Mouse (Mus musculus) midbrain, embryonic 16.5 days (tissue): ENCODE measurements around the gene L2hgdh. TPM values are rescaled to one million over a fixed set of nuclear protein-coding genes. Genes with fewer than 3 reads are reported as not detected.

Experiments used
- ATAC-seq: fragments of 200-750 bp; cut with Nextera tagmentation; 2 replicates; pipeline ENCODE4 v1.8.0; 2017; ENCODE audit warnings: moderate TSS enrichment
- H3K27ac ChIP-seq: fragments of 300-500 bp; sonication (generic); 2 replicates; pipeline ENCODE4 v1.5.1; 2014; ENCODE audit warnings: mild to moderate bottlenecking, low read length, mixed read lengths
- H3K27me3 ChIP-seq: fragments of 300-500 bp; sonication (generic); 2 replicates; pipeline ENCODE4 v1.6.1; 2014; ENCODE audit warnings: low read depth, low read length, mixed read lengths; ENCODE audit not compliant: control insufficient read depth, insufficient read depth
- H3K36me3 ChIP-seq: fragments of 300-500 bp; sonication (generic); 2 replicates; pipeline ENCODE4 v1.6.1; 2014; ENCODE audit warnings: mild to moderate bottlenecking, low read length, moderate library complexity, mixed read lengths; ENCODE audit not compliant: control insufficient read depth, insufficient read depth
- H3K4me1 ChIP-seq: fragments of 300-500 bp; sonication (generic); 2 replicates; pipeline ENCODE4 v1.6.1; 2014; ENCODE audit warnings: mild to moderate bottlenecking, low read length, mixed read lengths; ENCODE audit not compliant: control insufficient read depth, insufficient read depth
- H3K4me2 ChIP-seq: fragments of 300-500 bp; sonication (generic); 2 replicates; pipeline ENCODE4 v1.6.1; 2014; ENCODE audit warnings: mild to moderate bottlenecking, low read length, mixed read lengths
- H3K4me3 ChIP-seq: fragments of 300-500 bp; sonication (generic); 2 replicates; pipeline ENCODE4 v1.5.1; 2014; ENCODE audit warnings: low read depth, mild to moderate bottlenecking, low read length, moderate library complexity, mixed read lengths
- H3K9ac ChIP-seq: fragments of 300-500 bp; sonication (generic); 2 replicates; pipeline ENCODE4 v1.6.1; 2014; ENCODE audit warnings: low read depth, low read length, mixed read lengths
- H3K9me3 ChIP-seq: fragments of 300-500 bp; sonication (generic); replicated peaks from 2 replicates; pipeline ENCODE4 v1.6.1; 2014; ENCODE audit warnings: mild to moderate bottlenecking, low read length, mixed read lengths; ENCODE audit not compliant: control insufficient read depth, poor library complexity, severe bottlenecking
- WGBS: fragments of 180-500 bp; shearing (Covaris S2); extraction: QIAGEN DNeasy Blood & Tissue Kit; methylation state at CpG from one replicate; pipeline ENCODE4 v1.1.7; 2014; 5-methylcytosine and 5-hydroxymethylcytosine counted together
- polyA plus RNA-seq: library from polyadenylated mRNA; unstranded; fragments of >200 nt; fragmentation: Nextera tagmentation; extraction: Ambion mirVana; gene quantifications from 2 replicates; pipeline ENCODE4 v1.2.1, GENCODE M21; 2015

The L2hgdh gene
- polyA plus RNA-seq, result 14.6 and 15.6 TPM in 2 replicates

DNA sequence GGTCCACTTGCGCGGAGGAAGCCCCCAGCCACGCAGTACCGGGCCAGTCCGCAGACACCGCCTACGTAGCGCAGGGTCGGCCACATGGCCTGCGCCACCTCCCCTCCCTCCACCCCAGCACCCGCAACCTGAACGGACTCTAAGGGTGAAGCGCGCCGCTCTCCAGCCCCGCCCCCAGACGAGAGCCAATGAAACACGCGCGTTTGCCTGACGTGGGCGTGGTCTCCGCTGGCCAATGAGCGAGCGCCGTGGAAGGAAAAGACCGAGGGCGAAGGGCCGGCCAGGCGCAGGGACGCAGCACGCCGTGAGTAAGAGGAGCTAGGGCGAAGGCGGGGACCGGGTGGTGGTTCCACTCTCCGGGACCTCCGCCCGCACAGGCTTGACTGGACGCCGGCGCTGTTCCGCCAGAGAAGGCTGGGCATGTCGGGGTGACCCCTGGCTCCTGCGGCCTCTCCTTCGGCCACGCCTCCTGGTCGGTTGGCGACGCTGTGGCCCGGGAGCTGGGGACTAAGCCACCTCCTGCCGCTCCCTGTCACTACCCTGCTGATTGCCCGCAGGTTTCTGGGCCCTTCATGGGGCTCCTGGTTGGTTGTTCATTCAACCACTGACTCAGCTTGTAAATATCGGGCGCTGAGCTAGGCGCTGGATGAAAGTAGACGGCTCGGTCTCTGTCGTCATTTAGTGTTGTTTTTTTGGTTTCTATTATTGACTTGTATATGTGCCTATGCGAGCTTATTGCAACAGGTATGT, at the start of gene L2hgdh, which contains the start of gene Atp5s:
Gene L2hgdh (minus strand): TSS at position 163 of the 750 bp plus-strand sequence.
Gene Atp5s (plus strand): TSS at position 240 of the 750 bp plus-strand sequence.
- Histone ChIP-seq H3K9ac (peak within 1 kb of the TSS; percentile 68), H3K9me3 (no peaks in the 10 kb centered on the region), H3K4me3 (peak within 1 kb of the TSS; percentile 61), H3K4me2 (peak within 1 kb of the TSS; percentile 90), H3K36me3 (peaks cover 4% of the 10 kb centered on the region; the same call in 1 of the 2 replicates), H3K27me3 (no peaks in the 10 kb centered on the region), H3K4me1 (peaks cover 13% of the 10 kb centered on the region), H3K27ac (peak within 1 kb of the TSS; percentile 72)
- peak; percentile 97 for ATAC-seq
- WGBS, result under 1% methylated on average over 58 of the region's 60 CpGs

- WGBS, result 89% methylated on average over 2 of the region's 2 CpGs
- Histone ChIP-seq H3K27ac (no peak overlapping the region), H3K36me3 (no peaks in the 10 kb centered on the region), H3K4me3 (no peak overlapping the region), H3K4me1 (no peaks in the 10 kb centered on the region), H3K9me3 (no peaks in the 10 kb centered on the region), H3K27me3 (no peaks in the 10 kb centered on the region), H3K4me2 (no peak overlapping the region), H3K9ac (no peak overlapping the region)
- no peak for ATAC-seq
These were observed 44.2 kb upstream of the L2hgdh start for GRCm38 (mm10) chr12:69768841-69769240.

DNA sequence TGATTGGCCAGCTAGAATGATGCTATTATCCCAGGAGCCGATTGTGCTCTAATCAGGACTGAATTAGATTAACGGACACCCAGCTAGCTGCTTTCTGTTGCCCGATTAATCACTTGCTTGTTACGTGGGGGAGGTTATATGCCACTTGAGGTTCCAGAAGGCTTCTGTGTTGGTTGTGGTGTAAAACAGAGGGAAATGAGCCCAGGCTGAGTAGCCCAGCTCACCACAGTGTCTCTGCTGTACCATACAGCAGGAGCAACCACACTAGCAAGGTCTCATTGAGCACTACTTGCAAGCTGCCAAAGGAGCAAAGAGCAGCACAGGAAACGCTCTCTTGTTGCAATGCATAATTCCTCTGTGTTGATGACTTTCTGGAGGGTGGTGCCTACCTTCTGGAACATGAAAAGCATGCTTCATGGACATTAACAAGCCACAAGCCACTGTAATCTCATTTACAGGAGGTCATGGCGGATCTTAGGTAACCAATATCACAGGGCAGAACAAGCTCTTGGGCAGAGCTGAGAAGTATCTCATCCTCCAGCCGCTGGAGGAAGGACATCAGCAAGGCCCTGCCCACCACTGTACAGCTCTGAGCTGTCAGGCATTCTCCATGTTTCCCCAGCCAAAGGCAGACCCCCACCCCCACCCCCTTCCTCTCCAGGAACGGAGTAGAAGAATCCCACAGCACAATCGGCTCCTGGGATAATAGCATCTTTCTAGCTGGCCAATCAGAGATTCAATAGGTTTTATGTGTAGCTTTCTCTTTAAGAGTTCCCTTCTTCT, 43.0 kb upstream of the L2hgdh start:
- no peaks in the 10 kb centered on the region for H3K27me3 ChIP-seq
- peak; percentile 51; the same call in 1 of the 2 replicates for ATAC-seq
- WGBS, result 21% methylated on average over 9 of the region's 9 CpGs
- no peak overlapping the region for H3K4me2 ChIP-seq
- no peak overlapping the region for H3K4me3 ChIP-seq
- no peaks in the 10 kb centered on the region for H3K36me3 ChIP-seq
- H3K4me1 ChIP-seq, result no peaks in the 10 kb centered on the region
- no peak overlapping the region; the same call in 1 of the 2 replicates for H3K9ac ChIP-seq
- no peak overlapping the region for H3K27ac ChIP-seq
- H3K9me3 ChIP-seq, result no peaks in the 10 kb centered on the region

DNA sequence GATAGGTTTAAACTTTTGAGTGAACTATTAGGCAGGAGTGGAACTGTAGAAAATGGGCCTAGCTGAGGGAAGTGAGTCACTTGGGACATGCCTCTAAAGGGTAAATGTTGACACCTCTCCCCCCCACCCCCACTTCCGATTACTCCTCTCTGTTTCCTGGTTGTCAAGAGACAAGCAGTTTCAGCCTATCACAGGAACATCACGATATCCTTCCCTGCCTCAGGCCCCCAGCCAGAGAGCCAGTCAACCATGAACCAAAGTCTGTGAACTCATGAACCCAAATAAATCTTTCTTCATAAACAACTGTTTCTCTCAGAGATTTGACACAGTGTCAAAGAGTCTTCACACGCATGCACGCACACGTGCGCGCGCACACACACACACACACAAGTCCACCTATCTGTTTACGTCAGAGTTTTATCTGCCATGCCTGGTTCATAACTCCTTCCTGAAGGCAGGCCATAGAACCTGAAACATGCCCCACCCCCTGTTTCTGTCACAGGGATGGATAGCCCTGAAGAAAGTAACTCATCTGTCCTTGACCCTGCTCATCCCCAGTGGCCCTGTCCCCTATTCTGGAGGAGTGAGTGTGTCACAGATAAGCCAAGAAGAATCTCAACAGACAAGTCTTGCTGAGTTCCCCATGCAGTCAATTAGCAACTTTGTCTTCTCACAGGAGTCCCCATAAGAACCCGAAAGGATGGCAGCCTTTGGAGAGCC, 41.7 kb upstream of the L2hgdh start:
- H3K9ac ChIP-seq, result no peak overlapping the region
- 90% methylated on average over 10 of the region's 10 CpGs for whole genome bisulfite sequencing
- no peaks in the 10 kb centered on the region for H3K36me3 ChIP-seq
- H3K27me3 ChIP-seq, result no peaks in the 10 kb centered on the region
- no peak for ATAC-seq
- no peaks in the 10 kb centered on the region for H3K4me1 ChIP-seq
- H3K4me3 ChIP-seq, result no peak overlapping the region
- H3K4me2 ChIP-seq, result no peak overlapping the region
- H3K27ac ChIP-seq, result no peak overlapping the region
- H3K9me3 ChIP-seq, result no peaks in the 10 kb centered on the region

GRCm38 (mm10) chr12:69765543-69765942, 40.9 kb upstream of the L2hgdh start:
- 55% methylated on average over 9 of the region's 9 CpGs for WGBS
- H3K4me2 ChIP-seq, result no peak overlapping the region
- no peaks in the 10 kb centered on the region for H3K4me1 ChIP-seq
- no peak for ATAC-seq
- H3K27me3 ChIP-seq, result no peaks in the 10 kb centered on the region
- H3K27ac ChIP-seq, result no peak overlapping the region
- no peaks in the 10 kb centered on the region for H3K9me3 ChIP-seq
- no peaks in the 10 kb centered on the region for H3K36me3 ChIP-seq
- no peak overlapping the region for H3K4me3 ChIP-seq
- no peak overlapping the region for H3K9ac ChIP-seq

DNA sequence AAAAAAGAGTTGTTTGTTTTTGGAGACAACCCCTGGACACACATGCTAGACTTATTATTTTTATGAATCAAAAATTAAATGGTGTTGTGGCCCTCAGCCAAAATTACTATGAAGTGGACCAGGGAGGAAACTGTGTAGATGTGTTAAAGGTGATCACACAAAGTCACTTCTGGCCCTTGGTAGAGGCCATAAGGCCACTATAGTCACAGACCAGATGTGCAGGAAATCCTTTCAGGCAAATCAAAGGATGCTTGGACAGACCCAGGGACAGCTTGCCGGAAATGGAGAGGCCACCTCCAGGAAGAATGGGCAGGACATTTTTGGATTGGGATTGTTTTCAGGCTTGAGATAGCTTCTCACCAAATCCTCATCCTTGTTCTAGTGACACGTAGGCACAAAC, 36.9 kb upstream of the L2hgdh start:
- Histone ChIP-seq H3K4me2 (no peak overlapping the region), H3K27ac (no peak overlapping the region), H3K36me3 (no peaks in the 10 kb centered on the region), H3K27me3 (no peaks in the 10 kb centered on the region), H3K9me3 (no peaks in the 10 kb centered on the region), H3K4me3 (no peak overlapping the region), H3K4me1 (peaks cover 9% of the 10 kb centered on the region), H3K9ac (no peak overlapping the region)
- ATAC-seq, result no peak
- 75% methylated on average over 2 of the region's 2 CpGs for WGBS

GRCm38 (mm10) chr12:69760743-69761406, 36.2 kb upstream of the L2hgdh start:
- Histone ChIP-seq H3K27ac (no peak overlapping the region), H3K9ac (no peak overlapping the region), H3K4me3 (no peak overlapping the region), H3K4me2 (no peak overlapping the region), H3K27me3 (no peaks in the 10 kb centered on the region), H3K36me3 (no peaks in the 10 kb centered on the region), H3K9me3 (no peaks in the 10 kb centered on the region), H3K4me1 (peaks cover 9% of the 10 kb centered on the region)
- WGBS, result 89% methylated on average over 20 of the region's 20 CpGs
- no peak for ATAC-seq

DNA sequence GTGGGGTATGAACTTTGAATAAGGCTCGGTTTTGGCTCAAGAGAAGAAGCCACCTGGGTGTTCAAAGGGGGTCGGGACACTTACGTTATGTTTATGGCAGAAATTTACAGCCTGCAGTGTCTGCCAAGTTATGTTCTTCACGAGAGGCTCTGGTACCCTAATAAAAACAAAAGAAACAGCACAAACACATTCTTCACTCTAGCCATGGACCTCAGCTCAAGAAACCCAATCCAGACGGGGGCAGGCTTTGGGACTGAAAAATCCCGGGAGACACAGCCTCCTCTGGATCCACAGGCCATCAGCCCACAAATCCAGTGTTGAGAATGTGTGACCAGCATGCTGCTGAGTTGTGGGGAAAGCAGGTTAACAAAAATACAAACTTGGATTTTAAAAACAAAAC, 35.3 kb upstream of the L2hgdh start:
- Histone ChIP-seq H3K4me3 (no peak overlapping the region), H3K4me2 (no peak overlapping the region), H3K27me3 (no peaks in the 10 kb centered on the region), H3K9me3 (no peaks in the 10 kb centered on the region), H3K4me1 (peaks cover 9% of the 10 kb centered on the region), H3K27ac (no peak overlapping the region), H3K9ac (no peak overlapping the region), H3K36me3 (no peaks in the 10 kb centered on the region)
- WGBS, result 78% methylated on average over 6 of the region's 6 CpGs
- ATAC-seq, result no peak
